Mouse (Mus musculus): ENCODE results near the gene Tpra1. TPM values are rescaled to one million over a fixed set of nuclear protein-coding genes. Genes with fewer than 3 reads are reported as not detected.

Tpra1 gene
- polyA plus RNA-seq, 1 experiment: 112 TPM

DNA sequence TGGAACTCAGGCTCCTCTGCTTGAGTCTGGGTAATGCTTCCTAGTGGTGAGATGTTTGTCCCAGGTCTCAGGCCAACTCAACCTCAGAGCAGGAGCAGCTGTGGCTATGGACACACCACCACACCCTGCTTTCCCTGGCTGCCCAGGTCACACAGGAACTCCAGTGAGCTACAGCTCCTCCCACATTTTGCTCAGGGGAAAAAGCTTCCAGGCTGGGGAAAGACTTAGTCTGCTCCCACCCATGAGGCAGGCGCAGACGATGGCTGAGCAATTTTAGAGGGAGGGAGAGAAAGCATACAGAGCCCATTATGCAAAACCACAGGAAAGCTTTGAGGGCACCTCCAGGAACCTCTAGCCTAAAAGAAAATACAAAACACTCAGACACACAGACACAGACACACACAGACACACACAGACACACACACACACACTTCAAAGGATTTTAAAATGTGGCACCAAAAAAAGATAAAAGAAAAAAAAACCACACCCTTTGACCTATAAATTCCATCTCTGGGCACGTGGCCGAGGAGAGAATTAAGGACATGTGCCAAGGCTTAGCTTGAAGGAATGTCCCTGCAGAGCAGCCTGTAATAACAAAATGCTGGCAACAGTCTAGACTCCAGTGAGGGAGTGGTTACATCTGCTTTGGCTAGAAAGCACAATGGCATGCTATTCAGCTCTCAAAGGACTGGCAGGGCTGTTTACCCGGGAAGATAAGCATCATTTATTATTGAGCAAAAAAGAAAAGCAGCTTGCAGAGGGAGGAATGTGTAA, 22.6 kb downstream of the Tpra1 start:
- WGBS: 4% methylated on average over 5 of the region's 5 CpGs

DNA sequence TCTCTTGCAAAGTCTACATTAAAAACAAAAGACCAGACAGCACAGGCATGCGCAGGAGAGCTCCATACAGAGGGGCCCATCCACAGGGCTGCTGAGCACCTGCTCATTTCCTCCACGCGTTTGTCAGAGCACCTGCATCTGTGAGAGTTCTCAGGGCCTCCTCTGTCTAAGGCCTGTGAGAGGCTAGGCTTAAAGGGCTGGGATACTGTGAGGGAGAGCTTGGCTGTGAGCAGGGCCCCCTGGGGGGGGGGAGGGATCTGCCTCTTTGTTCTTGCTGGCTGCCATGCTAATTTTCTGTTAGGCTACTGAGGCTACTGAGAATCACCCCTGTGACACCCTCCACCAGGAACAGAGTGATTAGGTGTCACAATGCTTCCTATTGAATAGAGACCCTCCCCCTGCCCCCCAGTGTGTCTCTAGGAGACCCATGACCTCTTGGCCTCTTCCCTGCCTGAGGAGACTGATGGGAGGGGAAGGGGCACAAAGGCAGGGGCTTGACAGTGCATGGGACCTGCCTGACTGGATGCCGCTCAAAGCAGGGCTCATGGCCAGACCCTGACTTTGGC, 23.7 kb downstream of the Tpra1 start:
- DNase-seq (ENCODE audit: low read depth, low spot score): no peak
- WGBS: 35% methylated on average over 4 of the region's 4 CpGs

More for the DNA sequence above, 22.6 kb downstream of the Tpra1 start:
- DNase-seq (ENCODE audit: low read depth, low spot score): peak; percentile 37

DNA sequence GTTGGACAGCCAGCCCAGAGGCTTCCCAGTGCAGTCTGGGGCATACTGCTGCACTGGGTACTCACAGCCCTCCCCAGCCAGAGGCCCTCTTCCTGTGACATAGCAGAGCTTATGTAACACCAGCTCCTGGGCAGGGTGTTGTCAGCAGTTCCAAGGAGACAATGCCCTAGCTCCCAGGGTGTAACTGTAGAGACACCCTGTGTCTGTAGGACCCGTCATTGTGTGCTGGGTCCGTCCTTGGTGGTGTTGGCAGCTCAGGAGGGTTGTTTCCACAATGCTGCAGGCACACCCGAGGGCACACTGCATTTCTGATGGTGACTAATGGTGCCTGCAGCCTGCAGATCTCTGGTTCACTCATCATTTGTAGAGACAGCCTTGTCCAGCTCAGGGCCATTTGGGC, 24.8 kb downstream of the Tpra1 start:
- 40% methylated on average over 3 of the region's 3 CpGs for WGBS
- DNase-seq (ENCODE audit: low read depth, low spot score): no peak

- no peak for DNase-seq (ENCODE audit: low read depth, low spot score)
- 14% methylated on average over 2 of the region's 2 CpGs for WGBS
Measured at GRCm38 (mm10) chr6:88927595-88927994, 25.5 kb downstream of the Tpra1 start.

DNA sequence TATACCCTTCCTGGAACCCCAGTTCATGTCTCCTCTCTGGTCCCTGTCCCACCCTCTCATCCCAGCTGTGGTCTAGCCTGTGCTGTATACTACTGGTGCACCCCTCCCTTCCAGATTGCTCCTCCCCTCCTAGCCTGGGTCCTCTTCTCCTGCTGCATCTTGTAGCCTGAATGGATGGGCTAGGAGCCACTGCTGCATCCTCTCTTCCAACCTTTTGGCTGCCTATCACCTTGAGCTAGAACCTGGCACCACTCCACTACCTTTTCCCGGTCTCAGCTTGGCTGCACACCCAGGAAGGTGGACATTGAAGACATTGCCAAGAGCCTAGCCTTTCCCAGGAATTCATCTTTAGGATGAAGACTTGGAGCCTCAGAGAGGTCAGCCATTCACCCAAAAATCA, 26.0 kb downstream of the Tpra1 start:
- no peak for DNase-seq (ENCODE audit: low read depth, low spot score)
- WGBS: 41% methylated on average over 1 of the region's 1 CpGs

DNA sequence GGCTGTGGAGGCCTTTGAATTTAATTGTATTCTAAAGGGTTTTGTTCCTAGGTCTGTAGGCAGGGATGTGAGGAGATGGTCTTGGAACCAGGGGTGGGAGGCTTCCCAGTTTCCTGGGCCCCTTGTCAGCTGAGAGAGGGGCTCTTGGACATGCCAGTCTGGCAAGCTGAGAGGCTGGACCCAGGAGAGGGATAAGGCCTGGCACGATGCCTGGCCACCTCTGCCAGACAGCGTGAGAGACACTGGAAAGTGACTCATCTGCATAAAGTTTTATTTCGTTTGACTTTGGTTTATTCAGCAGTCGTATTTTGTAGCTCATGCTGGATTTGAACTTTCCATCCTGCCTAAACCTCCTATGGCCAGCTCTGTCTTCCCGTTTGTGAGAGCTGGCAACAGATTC, 26.5 kb downstream of the Tpra1 start:
- WGBS: 22% methylated on average over 5 of the region's 5 CpGs
- no peak for DNase-seq (ENCODE audit: low read depth, low spot score)

- WGBS: 82% methylated on average over 6 of the region's 6 CpGs
Measured at GRCm38 (mm10) chr6:88929451-88929850, 27.4 kb downstream of the Tpra1 start.

GRCm38 (mm10) chr6:88930049-88930448, 28.0 kb downstream of the Tpra1 start:
- WGBS: 63% methylated on average over 7 of the region's 7 CpGs
- no peak for DNase-seq (ENCODE audit: low read depth, low spot score)

More at GRCm38 (mm10) chr6:88929451-88929850, 27.4 kb downstream of the Tpra1 start:
- DNase-seq (ENCODE audit: low read depth, low spot score): no peak

DNA sequence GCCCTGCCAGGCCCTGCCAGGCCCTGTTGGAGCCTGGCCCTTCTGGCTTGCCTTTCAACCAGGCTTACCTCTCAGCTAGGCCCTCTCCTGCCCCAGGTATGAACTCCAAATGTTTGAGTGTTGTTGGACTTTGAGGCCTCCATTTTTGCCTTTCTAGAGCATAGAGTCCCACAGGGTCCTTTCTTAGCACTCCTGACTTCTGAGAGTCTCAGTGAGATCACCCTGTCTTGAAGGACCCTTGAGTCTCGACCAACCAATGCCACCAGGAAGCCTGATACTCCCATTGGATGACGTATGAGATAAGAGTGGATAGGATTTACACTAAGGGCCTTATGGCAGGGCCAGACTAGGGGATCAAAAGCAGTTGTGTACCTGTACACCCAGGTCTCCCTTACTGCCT, 29.4 kb downstream of the Tpra1 start:
- WGBS: 80% methylated on average over 2 of the region's 2 CpGs
- DNase-seq (ENCODE audit: low read depth, low spot score): no peak

GRCm38 (mm10) chr6:88934132-88934531, 32.1 kb downstream of the Tpra1 start:
- 87% methylated on average over 4 of the region's 4 CpGs for WGBS

GRCm38 (mm10) chr6:88934816-88935215, 32.8 kb downstream of the Tpra1 start:
- 20% methylated on average over 4 of the region's 4 CpGs for WGBS

More at GRCm38 (mm10) chr6:88934132-88934531, 32.1 kb downstream of the Tpra1 start:
- DNase-seq (ENCODE audit: low read depth, low spot score): no peak

GRCm38 (mm10) chr6:88935735-88936276, 33.8 kb downstream of the Tpra1 start:
- 16% methylated on average over 4 of the region's 4 CpGs for WGBS
- no peak for DNase-seq (ENCODE audit: low read depth, low spot score)

More at GRCm38 (mm10) chr6:88934816-88935215, 32.8 kb downstream of the Tpra1 start:
- DNase-seq (ENCODE audit: low read depth, low spot score): no peak

GRCm38 (mm10) chr6:88936342-88937213, 34.5 kb downstream of the Tpra1 start:
- DNase-seq (ENCODE audit: low read depth, low spot score): no peak
- WGBS: 73% methylated on average over 13 of the region's 13 CpGs

GRCm38 (mm10) chr6:88937214-88937549, 35.1 kb downstream of the Tpra1 start:
- DNase-seq (ENCODE audit: low read depth, low spot score): no peak
- WGBS: 63% methylated on average over 4 of the region's 4 CpGs

- 54% methylated on average over 4 of the region's 4 CpGs for WGBS
- DNase-seq (ENCODE audit: low read depth, low spot score): no peak
Measured at GRCm38 (mm10) chr6:88937971-88938663, 36.1 kb downstream of the Tpra1 start.

GRCm38 (mm10) chr6:88938664-88939055, 36.6 kb downstream of the Tpra1 start:
- DNase-seq (ENCODE audit: low read depth, low spot score): no peak
- WGBS: 67% methylated on average over 5 of the region's 5 CpGs

- DNase-seq (ENCODE audit: low read depth, low spot score): no peak
Measured at GRCm38 (mm10) chr6:88939281-88940089, 37.4 kb downstream of the Tpra1 start.

DNA sequence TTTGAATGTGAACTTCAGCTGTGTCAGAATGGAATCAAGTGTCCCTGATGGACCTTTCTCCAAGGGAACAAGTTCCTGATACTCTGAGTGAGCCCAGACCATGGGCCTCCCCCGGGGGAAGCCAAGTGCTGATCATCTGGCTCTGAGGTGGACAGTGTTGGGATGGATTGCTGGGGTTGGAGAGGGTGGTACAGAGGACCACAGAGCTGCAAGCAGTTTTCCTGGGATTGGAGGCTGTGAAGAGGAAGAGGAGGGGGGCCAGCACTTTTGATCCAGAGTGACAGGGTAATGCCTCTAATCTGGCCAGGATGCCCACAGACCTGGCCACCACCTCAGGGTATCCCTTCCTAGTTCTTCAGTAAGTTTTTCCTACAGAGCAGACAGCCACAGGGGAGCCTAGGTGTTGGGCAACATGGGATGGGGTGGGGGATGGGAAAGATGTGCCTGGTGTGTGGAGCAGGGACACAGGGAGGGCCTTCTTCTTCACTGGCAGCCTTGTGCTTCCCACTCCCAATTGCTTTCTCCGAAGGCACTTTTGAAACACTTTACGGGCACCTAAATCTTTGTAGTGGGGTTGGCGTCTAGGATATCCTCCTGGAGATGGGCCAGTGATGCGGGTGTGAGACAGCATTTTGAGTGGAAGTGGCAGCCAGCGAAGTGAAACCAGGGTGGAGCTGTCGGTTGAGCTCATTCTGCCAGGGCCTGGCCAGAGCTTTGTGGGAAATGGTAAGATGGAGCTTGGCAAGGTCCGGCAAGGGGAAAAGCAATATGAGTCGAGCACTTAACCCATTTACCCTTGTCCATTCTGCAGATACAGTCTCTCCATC, 38.3 kb downstream of the Tpra1 start:
- DNase-seq (ENCODE audit: low read depth, low spot score): no peak
- 68% methylated on average over 9 of the region's 9 CpGs for WGBS

More at GRCm38 (mm10) chr6:88939281-88940089, 37.4 kb downstream of the Tpra1 start:
- 68% methylated on average over 12 of the region's 12 CpGs for WGBS

Measured in large intestine, adult 2 months (tissue).